Mouse (Mus musculus) spleen, adult 12 weeks (tissue): ENCODE results near the gene Pparg.

Source experiments
- DNase-seq: peaks from one replicate; pipeline ENCODE4 v3.0.0; 2022; ENCODE audit warnings: low spot score

The Pparg gene

GRCm38 (mm10) chr6:115506425-115506824 is 145.7 kb downstream of the Pparg start:
- no peak for DNase-seq

DNA sequence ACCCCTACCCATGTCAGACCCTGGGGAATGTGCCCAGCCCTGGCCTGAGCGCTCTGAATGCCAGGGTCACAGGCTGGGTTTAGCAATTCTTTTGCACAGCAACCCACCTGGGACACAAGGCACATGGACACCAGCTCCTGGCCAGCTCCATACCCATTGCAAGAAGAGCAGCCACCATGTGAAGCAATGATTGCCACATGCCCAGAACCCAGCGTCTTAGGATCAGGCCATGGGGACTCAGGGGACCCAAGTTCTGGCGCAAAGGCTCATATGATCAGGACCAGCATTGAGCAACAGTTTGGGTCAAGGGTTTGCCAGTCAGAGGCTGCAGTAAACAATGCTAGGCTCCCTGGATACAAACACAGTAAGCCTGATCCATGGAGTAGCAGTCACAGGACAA is 150.7 kb downstream of the Pparg start:
- DNase-seq, result no peak

GRCm38 (mm10) chr6:115513207-115513606 is 152.5 kb downstream of the Pparg start:
- DNase-seq, result no peak

GRCm38 (mm10) chr6:115517904-115518303 is 157.2 kb downstream of the Pparg start:
- DNase-seq, result no peak

GRCm38 (mm10) chr6:115518352-115518751 is 157.6 kb downstream of the Pparg start:
- no peak for DNase-seq

GRCm38 (mm10) chr6:115519275-115519699 is 158.5 kb downstream of the Pparg start:
- DNase-seq, result no peak

- no peak for DNase-seq
Measured at GRCm38 (mm10) chr6:115521923-115522322, 161.2 kb downstream of the Pparg start.

DNA sequence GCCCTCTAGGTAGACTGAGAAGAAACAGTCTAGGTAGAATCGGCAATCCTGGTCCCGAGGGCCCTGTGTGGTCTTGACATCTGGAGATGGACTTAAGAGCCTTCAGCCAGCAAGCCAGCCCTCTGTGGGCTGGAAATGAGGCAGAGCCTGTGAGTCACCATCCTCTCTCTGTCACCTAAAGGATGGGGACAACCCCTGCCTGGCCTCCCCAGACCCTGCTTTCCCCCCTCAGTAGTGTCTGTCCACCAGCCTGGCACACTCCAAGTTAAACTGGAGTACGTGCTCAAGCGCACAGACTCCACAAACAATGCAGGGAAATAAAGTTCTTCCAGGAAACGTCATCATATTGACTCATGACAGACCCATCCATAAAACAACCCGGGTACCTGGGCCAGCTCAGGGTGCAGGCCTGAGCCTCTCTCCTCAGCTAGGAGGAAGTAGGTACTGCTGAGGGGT is 162.0 kb downstream of the Pparg start:
- no peak for DNase-seq

DNA sequence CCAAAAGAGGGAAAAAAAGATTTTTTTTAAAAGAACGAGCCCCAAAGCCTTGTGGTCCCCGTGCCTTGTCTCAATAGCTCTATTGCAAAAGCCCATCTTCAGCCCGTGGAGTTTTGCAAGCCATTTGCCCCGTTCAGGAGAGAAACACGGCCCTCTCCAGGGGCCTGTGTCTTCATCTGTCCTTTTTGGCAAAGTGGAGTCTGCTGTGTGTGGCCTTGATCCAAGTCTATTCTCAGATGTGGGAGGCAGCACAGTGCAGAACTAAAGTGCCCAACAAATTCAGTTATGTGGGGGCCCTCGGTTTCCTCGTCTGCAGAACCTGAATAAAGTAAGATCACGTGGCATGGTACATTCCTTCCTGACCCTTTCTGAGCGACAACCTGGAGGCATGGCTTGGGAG is 162.4 kb downstream of the Pparg start:
- no peak for DNase-seq

GRCm38 (mm10) chr6:115524449-115524990 is 163.8 kb downstream of the Pparg start:
- DNase-seq, result no peak

DNA sequence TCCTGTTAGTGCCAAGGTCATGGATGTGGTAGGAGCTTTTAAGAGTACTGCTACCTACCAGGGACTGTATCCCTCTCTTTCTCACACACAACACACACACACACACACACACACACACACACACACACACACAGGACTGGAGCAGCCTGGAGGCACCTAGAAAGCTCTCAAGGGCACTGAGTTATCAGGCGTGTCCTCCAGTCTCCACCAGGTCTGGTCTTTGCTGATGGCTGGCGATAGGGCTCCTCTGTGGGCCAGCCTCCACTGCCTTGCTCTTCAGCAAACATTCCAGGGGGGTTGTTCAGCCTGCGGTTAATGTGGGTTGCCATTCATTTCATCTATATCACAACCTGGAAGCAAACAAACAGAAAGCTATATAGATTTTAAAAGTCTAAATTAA is 166.7 kb downstream of the Pparg start:
- no peak for DNase-seq

- no peak for DNase-seq
Measured at GRCm38 (mm10) chr6:115528372-115528771, 167.6 kb downstream of the Pparg start.

DNA sequence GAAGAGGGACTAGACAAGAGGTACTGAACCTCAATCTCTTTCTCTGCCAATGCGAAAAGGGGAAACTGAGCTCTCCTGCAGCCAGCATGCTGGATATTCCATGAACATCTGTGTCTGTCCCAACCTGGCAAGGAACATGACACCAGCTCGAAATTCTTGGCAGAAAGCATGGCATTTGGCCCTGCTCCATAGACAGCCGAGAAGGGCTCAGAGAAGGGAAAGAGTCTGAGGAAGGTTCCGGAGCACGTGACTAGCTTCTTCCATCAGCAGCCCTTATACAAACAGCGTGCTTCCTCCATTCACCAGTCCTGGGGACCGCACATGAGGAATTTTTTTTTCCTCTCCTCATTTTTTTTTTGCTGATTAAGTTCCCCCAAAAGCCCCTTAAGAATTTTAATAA is 173.9 kb downstream of the Pparg start:
- no peak for DNase-seq

GRCm38 (mm10) chr6:115536169-115536568 is 175.4 kb downstream of the Pparg start:
- no peak for DNase-seq

- DNase-seq, result peak; percentile 46
Measured at GRCm38 (mm10) chr6:115538645-115539429, 178.1 kb downstream of the Pparg start.
